Mouse (Mus musculus) kidney, adult 18-20 months (tissue): ENCODE measurements at regions not wholly inside any gene's neighbourhood (a gene's known extent, or its start where the extent isn't known, plus 50 kb on each side); places are given as distances from the start of the nearest gene placed in this dataset.
"Not testable (repeated sequence)": the region's sequence is repeated elsewhere in the genome, so short reads cannot be mapped to it uniquely, and the experiment has no call there.

Experiments
- DNase-seq: peaks from one replicate; pipeline ENCODE4 v3.0.0; 2021

- peak; percentile 34 for DNase-seq
These were observed 367.0 kb upstream of the Ywhaq start for GRCm38 (mm10) chr12:21784403-21784802.

DNA sequence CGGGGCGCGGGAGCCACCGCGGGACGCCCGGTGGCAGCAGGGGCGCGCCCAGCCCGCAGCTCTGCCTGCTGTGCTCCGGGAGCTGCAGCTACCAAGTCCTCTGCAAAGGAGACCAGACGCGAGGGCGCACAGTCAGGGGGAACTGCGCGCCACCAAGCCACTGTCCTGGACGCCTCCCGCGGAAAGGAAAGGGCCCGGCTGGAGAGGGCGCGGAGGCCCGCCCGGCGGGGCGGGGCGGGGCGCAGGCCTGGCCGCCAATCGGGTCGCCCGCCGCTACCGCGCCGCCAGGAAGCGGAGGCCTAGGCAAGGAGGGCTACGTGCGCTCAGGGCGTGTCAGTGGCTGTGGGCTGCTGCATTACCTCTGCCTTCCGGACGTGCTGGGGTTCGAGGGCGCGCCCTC, 361.3 kb upstream of the Ywhaq start:
- DNase-seq, result not testable (repeated sequence)

GRCm38 (mm10) chr12:21778308-21778707, 360.9 kb upstream of the Ywhaq start:
- DNase-seq, result not testable (repeated sequence)

GRCm38 (mm10) chr12:21767717-21768116, 350.3 kb upstream of the Ywhaq start:
- not testable (repeated sequence) for DNase-seq
